Mouse (Mus musculus) embryonic facial prominence, embryonic 14.5 days (tissue): Measurements from ENCODE around the gene Vmn1r94. TPM values are rescaled to one million over a fixed set of nuclear protein-coding genes. Genes with fewer than 3 reads are reported as not detected.
"Not testable (repeated sequence)": the region's sequence is repeated elsewhere in the genome, so short reads cannot be mapped to it uniquely, and the experiment has no call there.

Experiments used
- ATAC-seq: fragments of 200-750 bp; cut with Nextera tagmentation; 2 replicates; pipeline ENCODE4 v1.8.0; 2017; ENCODE audit warnings: low read depth, moderate number of reproducible peaks, moderate TSS enrichment
- DNase-seq: peaks from one replicate; pipeline ENCODE4 v3.0.0-alpha.2; 2015; ENCODE audit warnings: low spot score
- H3K27ac ChIP-seq: fragments of 300-500 bp; sonication (generic); replicated peaks from 2 replicates; pipeline ENCODE4 v1.5.1; 2014; ENCODE audit warnings: low read depth, mild to moderate bottlenecking, low read length, moderate library complexity
- H3K27me3 ChIP-seq: fragments of 300-500 bp; sonication (generic); replicated peaks from 2 replicates; pipeline ENCODE4 v1.6.1; 2014; ENCODE audit warnings: low read length; ENCODE audit not compliant: control insufficient read depth, insufficient read depth
- H3K36me3 ChIP-seq: fragments of 300-500 bp; sonication (generic); 2 replicates; pipeline ENCODE4 v1.6.1; 2014; ENCODE audit warnings: low read length, mixed read lengths; ENCODE audit not compliant: control insufficient read depth, insufficient read depth
- H3K4me1 ChIP-seq: fragments of 300-500 bp; sonication (generic); 2 replicates; pipeline ENCODE4 v1.6.1; 2014; ENCODE audit warnings: antibody characterized with exemption, low read length; ENCODE audit not compliant: control insufficient read depth, insufficient read depth
- H3K4me2 ChIP-seq: fragments of 300-500 bp; sonication (generic); 2 replicates; pipeline ENCODE4 v1.6.1; 2014; ENCODE audit warnings: low read depth, mild to moderate bottlenecking, low read length, moderate library complexity, mixed read lengths
- H3K4me3 ChIP-seq: fragments of 300-500 bp; sonication (generic); 2 replicates; pipeline ENCODE4 v1.5.1; 2014; ENCODE audit warnings: low read depth, mild to moderate bottlenecking, low read length
- H3K9ac ChIP-seq: fragments of 300-500 bp; sonication (generic); 2 replicates; pipeline ENCODE4 v1.6.1; 2014; ENCODE audit warnings: low read depth, mild to moderate bottlenecking, low read length, moderate library complexity, mixed read lengths
- H3K9me3 ChIP-seq: fragments of 300-500 bp; sonication (generic); 2 replicates; pipeline ENCODE4 v1.6.1; 2016; ENCODE audit warnings: low read length; ENCODE audit not compliant: control insufficient read depth
- WGBS: fragments of 180-500 bp; shearing (Covaris S2); extraction: QIAGEN DNeasy Blood & Tissue Kit; methylation state at CpG from one replicate; pipeline ENCODE4 v1.1.7; 2014; 5-methylcytosine and 5-hydroxymethylcytosine counted together
- polyA plus RNA-seq: library from polyadenylated mRNA; unstranded; fragments of >200 nt; fragmentation: Nextera tagmentation; extraction: Ambion mirVana; gene quantifications from 2 replicates; pipeline ENCODE4 v1.2.1, GENCODE M21; 2014

Vmn1r94 gene
- not detected in 2 replicates for polyA plus RNA-seq

DNA sequence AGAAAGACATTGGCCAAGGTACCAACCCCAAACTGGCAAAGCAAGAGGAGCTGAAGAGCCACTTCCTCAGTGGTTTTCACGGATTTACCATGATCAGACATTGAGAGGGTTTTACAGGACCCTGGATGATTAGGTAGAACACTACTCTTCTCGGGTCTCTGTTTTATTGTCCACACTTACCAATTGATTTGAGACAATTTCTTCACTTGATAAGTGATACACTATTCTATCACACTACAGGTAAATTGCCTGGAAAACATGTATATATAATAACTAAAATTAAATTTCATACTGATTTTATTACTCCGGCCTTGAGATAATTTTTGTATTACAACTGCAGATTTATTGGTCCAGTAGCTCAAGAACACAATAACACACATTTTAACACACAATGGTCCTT is at the start of gene Vmn1r94:
Gene Vmn1r94, minus strand, starts transcription at position 101 of the 400 bp plus-strand sequence.
- not testable (repeated sequence) for H3K27me3 ChIP-seq, ATAC-seq, H3K9me3 ChIP-seq, H3K4me3 ChIP-seq, H3K9ac ChIP-seq, H3K36me3 ChIP-seq, H3K27ac ChIP-seq, H3K4me1 ChIP-seq, DNase-seq, H3K4me2 ChIP-seq
- WGBS, result no CpG with 5 or more reads among the region's 3 CpGs

DNA sequence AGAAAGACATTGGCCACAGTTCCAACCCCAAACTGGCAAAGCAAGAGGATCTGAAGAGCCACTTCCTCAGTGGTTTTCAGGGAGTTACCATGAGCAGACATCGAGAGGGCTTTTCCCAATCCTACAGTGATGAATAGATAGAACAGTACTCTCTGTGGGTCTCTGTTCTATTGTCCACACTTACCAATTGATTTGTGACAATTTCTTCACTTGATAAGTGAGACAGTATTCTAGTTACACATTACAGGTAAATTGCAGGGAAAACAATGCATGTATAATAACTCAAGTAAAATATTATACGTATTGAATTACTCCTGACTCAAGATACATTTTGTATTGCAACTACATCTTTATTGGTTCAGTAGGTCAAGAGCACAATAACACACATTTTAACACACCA is 37.3 kb upstream of the Vmn1r94 start, which contains the start of gene Gm6164:
Gene Gm6164, minus strand, starts transcription at position 101 of the 400 bp plus-strand sequence.
- H3K27me3 ChIP-seq, H3K27ac ChIP-seq, H3K9ac ChIP-seq, H3K4me2 ChIP-seq, H3K9me3 ChIP-seq, ATAC-seq, H3K36me3 ChIP-seq, H3K4me3 ChIP-seq, H3K4me1 ChIP-seq, DNase-seq: not testable (repeated sequence)
- no CpG with 5 or more reads among the region's 2 CpGs for WGBS

GRCm38 (mm10) chr7:20193410-20193809 is 25.2 kb upstream of the Vmn1r94 start, which contains the start of gene Vmn1r95:
TSS of gene Vmn1r95 (plus strand) at chr7:20193710.
- not testable (repeated sequence) for H3K36me3 ChIP-seq, ATAC-seq, H3K9ac ChIP-seq, H3K27me3 ChIP-seq, H3K4me1 ChIP-seq, H3K4me2 ChIP-seq, H3K9me3 ChIP-seq, H3K4me3 ChIP-seq, DNase-seq, H3K27ac ChIP-seq
- WGBS, result no CpG with 5 or more reads among the region's 3 CpGs

DNA sequence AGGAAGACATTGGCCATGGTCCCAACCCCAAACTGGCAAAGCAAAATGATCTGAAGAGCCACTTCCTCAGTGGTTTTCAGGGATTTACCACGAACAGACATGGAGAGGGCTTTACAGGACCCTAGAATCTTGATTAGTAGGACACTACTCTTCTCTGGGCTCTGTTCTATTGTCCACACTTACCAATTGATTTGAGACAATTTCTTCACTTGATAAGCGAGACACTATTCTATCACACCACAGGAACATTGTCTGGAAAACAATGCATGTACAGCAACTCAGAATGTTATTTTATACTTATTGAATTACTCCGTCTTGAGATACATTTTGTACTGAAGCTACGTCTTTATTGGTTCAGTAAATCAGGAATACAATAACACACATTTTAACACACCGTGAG is 29.2 kb downstream of the Vmn1r94 start, which contains the start of gene Vmn1r93:
Gene Vmn1r93, minus strand, starts transcription at position 101 of the 400 bp plus-strand sequence.
- H3K27ac ChIP-seq, H3K4me1 ChIP-seq, H3K4me2 ChIP-seq, DNase-seq, H3K27me3 ChIP-seq, H3K36me3 ChIP-seq, H3K9me3 ChIP-seq, H3K4me3 ChIP-seq, ATAC-seq, H3K9ac ChIP-seq: not testable (repeated sequence)
- no CpG with 5 or more reads among the region's 5 CpGs for WGBS

GRCm38 (mm10) chr7:20122479-20122878 is 45.7 kb downstream of the Vmn1r94 start, which contains the start of gene Gm16442:
TSS of gene Gm16442 (minus strand) at chr7:20122579.
- H3K9ac ChIP-seq, H3K36me3 ChIP-seq, H3K9me3 ChIP-seq, H3K27me3 ChIP-seq, ATAC-seq, H3K4me2 ChIP-seq, H3K4me1 ChIP-seq, H3K27ac ChIP-seq, DNase-seq, H3K4me3 ChIP-seq: not testable (repeated sequence)
- WGBS, result no CpG with 5 or more reads among the region's 2 CpGs

Other genes with a start within 250 kb of the Vmn1r94 start
- gene Pvr, start 247.2 kb downstream of the Vmn1r94 start, polyA plus RNA-seq, result 9.0 and 10.2 TPM in 2 replicates
- not detected in 2 replicates for gene Igsf23, start 217.6 kb downstream of the Vmn1r94 start, polyA plus RNA-seq
- gene Ceacam20, start 203.0 kb downstream of the Vmn1r94 start, polyA plus RNA-seq, result not detected in 2 replicates
- not detected in 2 replicates for gene Nlrp9b, start 176.9 kb downstream of the Vmn1r94 start, polyA plus RNA-seq
- not detected in 2 replicates for gene Vmn1r91, start 68.7 kb downstream of the Vmn1r94 start, polyA plus RNA-seq
- gene Gm16442, start 45.8 kb downstream of the Vmn1r94 start, polyA plus RNA-seq, result not detected in 2 replicates
- gene Vmn1r93, start 29.3 kb downstream of the Vmn1r94 start, polyA plus RNA-seq, result not detected in 2 replicates
- not detected in 2 replicates for gene Vmn1r95, start 25.3 kb upstream of the Vmn1r94 start, polyA plus RNA-seq
- not detected in 2 replicates for gene Gm6164, start 37.2 kb upstream of the Vmn1r94 start, polyA plus RNA-seq
- gene Gm4498, start 65.5 kb upstream of the Vmn1r94 start, polyA plus RNA-seq, result not detected in 2 replicates
- gene Gm5890, start 94.5 kb upstream of the Vmn1r94 start, polyA plus RNA-seq, result not detected in 2 replicates
- not detected in 2 replicates for gene Gm4133, start 165.7 kb upstream of the Vmn1r94 start, polyA plus RNA-seq
- not detected in 2 replicates for gene Gm5728, start 207.0 kb upstream of the Vmn1r94 start, polyA plus RNA-seq
- gene Vmn1r100, start 249.6 kb upstream of the Vmn1r94 start, polyA plus RNA-seq, result not detected in 2 replicates